Mouse (Mus musculus) kidney, postnatal 10 days (tissue): ENCODE data around the gene Ryr3.

Experiments
- DNase-seq: peaks from one replicate; pipeline ENCODE4 v3.0.0; 2021; ENCODE audit warnings: mixed read lengths

Gene Ryr3

DNA sequence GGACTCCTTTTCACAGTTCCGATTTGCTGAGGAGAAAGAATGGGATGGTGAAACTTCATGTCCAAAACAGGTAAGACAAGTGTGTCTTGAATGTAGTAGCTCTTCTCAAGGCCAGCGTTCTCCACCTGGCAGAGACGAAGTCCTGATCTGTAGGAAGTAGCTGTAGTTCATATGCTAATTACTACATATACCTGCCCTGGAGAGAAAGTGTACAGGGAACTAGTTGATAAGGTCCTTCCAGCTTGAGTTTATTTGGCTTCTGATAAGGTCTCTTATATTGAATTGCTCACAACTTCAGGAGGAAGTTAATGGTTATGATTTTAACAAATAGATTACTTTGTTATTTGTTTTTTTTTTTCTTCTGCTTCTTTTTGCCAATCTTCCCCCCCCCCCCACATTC, 591.7 kb downstream of the Ryr3 start:
- no peak for DNase-seq

DNA sequence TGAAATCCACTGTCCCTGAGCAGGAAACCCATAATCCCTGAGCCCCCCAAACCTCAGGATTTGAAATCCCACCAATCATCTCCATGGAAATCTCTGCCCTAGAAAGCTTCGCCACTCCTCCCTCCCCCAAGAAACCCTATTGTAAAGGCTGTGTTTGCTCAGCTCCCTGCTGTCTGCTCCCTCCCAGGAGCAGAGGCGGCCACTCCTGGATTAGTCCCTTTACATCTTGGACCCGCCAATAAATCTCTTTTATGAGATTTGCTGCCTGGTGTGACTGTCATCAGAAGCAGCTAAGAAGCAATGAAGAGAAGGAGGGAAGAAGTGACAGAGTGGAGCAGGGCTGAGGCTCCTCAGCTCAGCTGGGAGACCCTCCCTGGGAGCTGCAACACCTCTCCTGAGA, 599.7 kb downstream of the Ryr3 start:
- DNase-seq: no peak

DNA sequence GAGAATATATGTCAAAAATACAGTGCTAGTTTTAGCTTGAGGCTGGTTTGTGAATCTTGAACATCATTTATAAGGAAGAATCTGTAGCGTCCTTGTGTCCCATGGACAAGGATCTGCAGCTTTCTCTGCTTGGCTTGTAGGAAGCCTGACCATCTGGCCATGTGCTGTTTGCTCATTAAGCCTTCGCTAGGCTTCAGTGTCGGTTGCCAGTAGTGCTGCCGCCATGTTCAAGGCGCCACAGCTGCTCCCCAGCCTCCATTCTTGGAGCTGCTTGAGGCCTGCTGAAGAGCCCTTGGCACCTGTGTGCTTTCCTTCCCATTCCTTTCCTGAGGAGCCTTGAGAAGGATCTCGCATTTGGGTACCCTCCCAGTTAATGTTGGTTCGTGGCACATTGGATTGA, 602.5 kb downstream of the Ryr3 start:
- no peak for DNase-seq

DNA sequence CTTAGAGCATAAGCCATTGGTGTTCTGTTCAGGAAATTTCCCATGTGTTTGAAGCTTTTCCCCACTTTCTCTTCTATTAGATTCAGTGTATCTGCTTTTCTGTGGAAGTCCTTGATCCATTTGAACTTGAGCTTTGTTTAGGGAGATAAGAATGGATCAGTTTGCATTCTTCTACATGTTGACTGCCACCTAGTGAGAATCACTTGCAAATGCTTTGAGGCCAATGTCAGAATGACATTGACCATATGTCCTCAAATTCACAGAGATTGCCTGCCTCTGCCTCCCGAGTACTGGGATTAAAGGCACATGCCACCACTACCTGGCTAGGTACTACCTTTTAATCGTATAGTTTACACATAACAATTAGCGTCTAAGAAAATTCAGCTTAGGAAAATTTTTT, 604.3 kb downstream of the Ryr3 start:
- DNase-seq: no peak

DNA sequence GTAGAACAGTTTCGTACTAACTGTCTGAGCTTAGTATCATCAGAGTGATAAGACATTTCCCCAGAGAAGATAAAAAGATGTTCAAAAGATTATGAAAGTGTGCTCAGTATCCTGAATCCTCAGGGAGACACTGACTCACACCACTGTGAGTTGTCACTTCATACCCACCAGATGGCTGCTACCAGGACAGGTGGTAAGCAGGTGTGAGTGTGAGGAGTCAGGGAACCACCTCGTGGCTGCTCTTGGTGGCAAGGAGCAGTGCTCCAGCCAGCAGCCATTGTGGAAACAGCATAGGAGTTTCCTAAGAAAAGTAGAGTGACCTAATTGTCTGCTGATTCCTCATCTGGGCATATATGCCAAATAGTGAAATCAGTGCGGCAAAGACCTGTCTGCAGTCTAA, 610.4 kb downstream of the Ryr3 start:
- DNase-seq: no peak

DNA sequence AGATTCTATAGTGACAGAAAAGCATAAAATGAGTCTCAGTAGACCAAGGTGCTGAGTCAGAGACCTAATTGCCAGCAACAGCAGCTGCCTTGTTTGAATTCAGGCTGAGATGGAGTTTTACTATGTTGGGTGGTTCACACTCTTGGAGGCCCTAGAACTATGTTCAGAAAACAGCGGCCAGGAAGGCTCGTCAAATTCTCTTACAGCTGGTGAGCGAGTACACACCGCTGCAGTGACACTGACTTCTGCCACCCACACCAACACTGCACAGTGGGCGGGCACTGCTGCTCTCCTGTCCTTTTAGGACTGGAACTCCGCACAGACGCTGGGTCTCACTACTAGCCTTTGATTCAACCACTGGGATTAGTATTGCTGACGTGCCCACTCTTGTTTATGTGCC, 614.4 kb downstream of the Ryr3 start:
- no peak for DNase-seq

DNA sequence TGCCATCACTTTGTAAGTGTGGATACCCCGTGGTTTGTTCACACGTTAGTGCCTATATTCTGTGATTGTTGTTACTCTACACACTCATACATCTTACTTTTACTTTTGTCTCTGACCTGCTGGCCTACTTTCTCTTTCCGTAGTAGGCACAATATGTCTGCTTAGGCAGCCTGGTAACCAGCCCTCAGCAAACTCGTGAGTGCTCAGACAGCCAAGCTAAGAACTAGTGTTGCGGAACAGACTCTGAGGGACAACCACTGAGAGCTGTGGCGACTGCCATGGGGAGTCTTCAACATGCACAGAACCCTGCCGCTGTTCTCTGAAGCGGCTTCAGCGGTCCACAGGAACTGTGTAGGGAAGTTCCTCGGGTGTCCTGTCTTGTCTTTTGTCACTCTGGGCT, 616.7 kb downstream of the Ryr3 start:
- no peak for DNase-seq

DNA sequence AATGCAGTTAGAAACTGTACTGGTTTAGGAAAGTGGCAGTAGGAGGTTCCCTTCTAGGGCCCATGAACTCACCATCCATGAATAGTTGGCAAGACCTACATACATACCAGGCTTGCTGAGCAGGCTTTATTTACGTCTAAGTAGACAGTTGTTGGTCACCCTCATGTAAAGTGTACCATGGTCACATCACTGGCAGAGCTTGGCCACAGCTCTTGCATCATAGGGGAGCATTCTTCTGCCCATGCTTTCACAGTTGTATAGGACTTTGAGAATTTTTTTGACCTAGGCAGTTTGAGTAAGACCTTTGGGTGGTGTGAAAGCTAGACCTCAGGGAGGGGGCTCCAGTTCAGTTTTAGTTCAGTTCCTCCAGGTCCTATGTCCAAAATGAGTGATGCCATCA, 619.8 kb downstream of the Ryr3 start:
- no peak for DNase-seq

DNA sequence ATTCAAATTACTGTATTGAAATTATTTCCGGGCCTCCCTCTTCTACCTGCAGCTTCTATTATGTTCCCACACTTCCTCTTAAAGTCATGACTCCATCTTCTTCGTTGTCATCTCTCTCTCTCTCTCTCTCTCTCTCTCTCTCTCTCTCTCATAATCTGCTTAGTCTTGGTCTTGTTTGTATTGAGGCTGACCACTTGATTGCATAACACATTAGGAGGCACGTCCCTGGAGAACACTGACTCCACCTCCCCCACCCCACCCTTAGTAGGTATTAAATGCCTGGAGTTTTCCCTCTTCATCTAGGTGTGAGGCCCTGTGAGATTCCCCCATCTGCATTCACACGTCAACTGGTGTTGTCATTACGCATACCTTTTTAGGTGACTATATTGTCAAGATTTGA, 620.5 kb downstream of the Ryr3 start:
- DNase-seq: no peak

DNA sequence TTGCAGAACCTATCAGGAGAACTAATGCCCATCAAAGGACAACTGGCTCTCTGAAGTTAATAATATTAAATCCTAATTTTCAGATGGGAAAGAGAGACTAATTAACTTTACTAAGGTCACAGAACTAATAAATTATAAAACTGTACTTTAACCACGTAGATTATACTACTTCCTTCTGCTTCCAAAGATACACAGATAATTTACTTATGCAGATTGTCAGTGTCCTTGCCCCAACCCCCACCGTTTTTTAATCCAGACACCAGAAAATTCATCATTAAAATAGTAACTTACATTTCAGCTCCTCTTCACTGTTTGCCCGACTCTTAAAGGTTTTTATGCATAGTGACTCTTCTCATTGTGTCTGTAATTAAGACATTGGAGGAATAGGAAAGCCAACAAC, 621.1 kb downstream of the Ryr3 start:
- DNase-seq: no peak

DNA sequence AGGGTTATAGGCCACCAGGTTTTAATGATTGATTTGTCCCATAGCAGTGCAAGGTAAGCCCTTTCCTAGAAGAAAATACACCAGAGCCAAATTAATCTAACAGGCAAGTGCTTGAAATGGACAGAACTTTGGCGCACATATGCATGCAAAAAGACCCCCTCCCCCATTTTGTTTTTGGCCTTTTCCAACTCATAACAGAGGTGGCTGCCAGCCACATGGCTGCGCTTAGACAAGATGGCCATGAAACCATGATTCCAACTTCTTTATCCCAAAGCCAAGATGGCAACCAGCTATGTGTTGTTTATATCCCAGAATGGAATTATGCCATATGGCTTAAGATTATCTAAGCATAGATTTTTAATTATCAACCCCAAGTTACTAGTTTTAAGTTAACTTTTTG, 623.1 kb downstream of the Ryr3 start:
- no peak for DNase-seq

DNA sequence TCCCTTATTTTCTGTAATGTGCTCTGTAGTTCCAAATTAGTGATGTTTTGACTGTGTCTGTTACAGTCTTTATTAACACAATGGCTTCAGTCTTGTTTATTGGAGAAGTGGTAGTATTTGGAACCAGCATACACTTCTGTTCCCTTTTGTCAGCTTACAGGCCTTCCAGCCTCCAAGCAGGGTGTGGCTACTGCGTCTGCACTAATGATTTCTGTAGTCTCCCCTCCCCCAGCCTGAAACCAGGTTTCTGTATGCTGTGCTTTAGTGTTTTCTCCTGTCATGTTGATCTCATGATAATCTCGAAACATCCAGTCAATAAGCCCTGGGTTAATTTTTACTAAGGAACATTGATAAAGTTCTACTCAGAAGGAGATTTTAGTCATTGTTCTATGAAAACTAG, 623.6 kb downstream of the Ryr3 start:
- DNase-seq: no peak

DNA sequence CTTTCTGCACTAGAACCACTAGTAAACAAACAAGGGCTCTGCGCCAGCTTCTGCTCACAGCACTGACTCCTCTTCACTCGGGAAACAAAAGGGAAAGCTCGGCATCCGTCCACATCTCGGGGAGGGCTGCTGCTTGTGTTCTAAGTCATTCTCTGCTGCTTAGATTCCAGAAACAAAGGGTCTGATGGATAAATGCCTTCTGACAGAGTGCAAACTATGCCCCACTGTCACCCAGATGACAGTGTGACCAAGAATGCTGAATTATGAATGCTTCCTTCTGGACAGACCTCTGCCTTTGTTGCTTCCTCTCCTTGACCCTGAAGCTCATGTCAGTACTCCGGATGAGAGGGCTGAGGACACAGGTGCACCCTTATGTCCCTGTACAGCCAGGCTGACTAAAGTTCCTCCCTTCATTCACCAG, 625.4 kb downstream of the Ryr3 start:
- peak; percentile 49 for DNase-seq

DNA sequence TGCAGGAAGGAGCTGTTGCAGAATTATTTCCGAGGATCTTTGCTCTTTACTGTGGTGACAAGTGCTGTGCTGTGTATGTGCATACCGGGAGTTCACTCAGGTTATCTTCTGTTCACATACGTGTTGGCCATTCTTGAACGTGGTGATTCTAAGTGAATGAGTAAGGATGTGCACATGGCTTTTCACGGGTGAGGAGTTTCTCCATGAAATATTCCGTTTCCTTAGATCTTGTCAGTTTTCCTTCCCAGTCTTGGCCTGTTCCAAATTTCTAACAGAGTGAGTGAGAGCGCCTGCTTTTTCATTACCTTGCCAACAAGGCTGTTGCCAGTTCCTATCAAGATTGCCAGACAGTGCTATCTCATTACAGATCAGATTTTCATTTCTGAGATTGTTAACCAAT, 625.9 kb downstream of the Ryr3 start:
- no peak for DNase-seq
